Mouse (Mus musculus): Measurements from ENCODE around the gene Olfr147. TPM values are rescaled to one million over a fixed set of nuclear protein-coding genes. Genes with fewer than 3 reads are reported as not detected.
"Not testable (repeated sequence)": the region's sequence is repeated elsewhere in the genome, so short reads cannot be mapped to it uniquely, and the experiment has no call there.

Gene Olfr147
- not detected in 2 replicates for total RNA-seq (2015)
- not detected in 2 replicates for total RNA-seq (2017)

DNA sequence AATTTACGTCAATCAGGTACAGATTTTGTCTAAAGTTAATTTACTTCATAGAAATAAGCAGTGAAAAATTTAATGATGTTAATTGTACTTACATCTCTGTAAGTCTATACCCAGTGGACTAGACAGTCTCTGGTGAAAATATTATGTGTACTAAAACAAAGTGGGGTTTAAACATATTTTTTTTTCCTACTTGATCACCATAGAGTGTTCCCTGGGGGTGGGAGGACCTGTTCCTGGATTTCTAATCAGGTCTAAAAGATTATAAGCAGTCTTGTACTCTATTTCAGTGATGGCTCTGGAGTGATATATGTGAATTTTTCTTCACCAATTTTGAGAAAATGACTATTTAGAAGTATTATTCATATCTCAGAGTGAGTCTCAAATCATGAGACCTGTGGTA is at the start of gene Olfr147:
Olfr147 (plus strand) TSS at position 301 of the 400 bp plus-strand sequence.
- ATAC-seq (ENCODE audit: poor library complexity, severe bottlenecking) = no peak

GRCm38 (mm10) chr9:38366596-38366995 is 34.9 kb upstream of the Olfr147 start, which contains the start of gene Olfr250:
TSS of gene Olfr250 (plus strand) at chr9:38366896.
- no peak for ATAC-seq (ENCODE audit: poor library complexity, severe bottlenecking)

GRCm38 (mm10) chr9:38376786-38377185 is 24.7 kb upstream of the Olfr147 start, which contains the start of gene Olfr251:
TSS of gene Olfr251 (plus strand) at chr9:38377086.
- ATAC-seq (ENCODE audit: poor library complexity, severe bottlenecking) = no peak

- ATAC-seq (ENCODE audit: poor library complexity, severe bottlenecking) = not testable (repeated sequence)
Measured at GRCm38 (mm10) chr9:38407502-38407901, 6.0 kb downstream of the Olfr147 start.

DNA sequence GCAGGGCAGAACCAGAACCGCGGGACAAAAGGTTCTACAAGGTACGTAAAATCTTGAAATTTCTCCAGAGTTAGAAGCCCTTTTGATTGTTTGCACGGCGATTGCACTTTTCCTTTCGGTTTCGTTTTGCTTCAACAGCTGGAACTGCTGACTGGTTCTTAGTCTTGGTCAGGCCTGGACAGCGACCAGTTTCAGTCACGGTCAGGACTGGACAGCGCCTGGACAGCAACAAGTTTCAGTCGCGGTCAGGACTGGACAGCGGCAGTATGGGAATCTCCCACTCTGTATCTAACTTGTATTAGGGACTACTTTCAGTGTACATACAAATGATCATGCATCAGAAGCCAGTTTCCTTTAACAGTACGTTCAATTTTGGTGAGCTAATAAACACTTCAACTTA is 12.0 kb downstream of the Olfr147 start:
- ATAC-seq (ENCODE audit: poor library complexity, severe bottlenecking) = not testable (repeated sequence)

GRCm38 (mm10) chr9:38423801-38424200 is 22.3 kb downstream of the Olfr147 start:
- ATAC-seq (ENCODE audit: poor library complexity, severe bottlenecking) = no peak

GRCm38 (mm10) chr9:38427026-38427425 is 25.5 kb downstream of the Olfr147 start:
- no peak for ATAC-seq (ENCODE audit: poor library complexity, severe bottlenecking)

DNA sequence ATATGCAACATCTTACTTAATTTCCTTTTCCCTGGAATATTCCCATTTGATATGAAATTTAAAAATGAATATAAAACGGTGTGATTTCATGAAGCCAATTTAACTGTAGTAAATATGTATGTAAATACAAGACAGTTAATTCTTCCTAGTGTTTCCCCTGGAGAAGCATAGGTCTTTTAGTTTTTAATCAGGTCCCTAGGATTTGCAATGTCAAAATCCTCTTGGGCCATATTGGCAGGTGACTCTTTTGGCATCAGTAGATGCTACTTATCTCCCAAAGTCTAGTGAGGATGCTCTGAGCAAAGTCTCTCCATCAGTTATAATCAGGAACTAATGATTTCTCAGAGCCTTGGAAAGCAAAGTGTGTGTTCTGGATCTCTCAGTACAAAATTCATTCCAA is 27.7 kb downstream of the Olfr147 start, which contains the start of gene Olfr901:
Olfr901 (plus strand) TSS at position 301 of the 400 bp plus-strand sequence.
- no peak for ATAC-seq (ENCODE audit: poor library complexity, severe bottlenecking)

DNA sequence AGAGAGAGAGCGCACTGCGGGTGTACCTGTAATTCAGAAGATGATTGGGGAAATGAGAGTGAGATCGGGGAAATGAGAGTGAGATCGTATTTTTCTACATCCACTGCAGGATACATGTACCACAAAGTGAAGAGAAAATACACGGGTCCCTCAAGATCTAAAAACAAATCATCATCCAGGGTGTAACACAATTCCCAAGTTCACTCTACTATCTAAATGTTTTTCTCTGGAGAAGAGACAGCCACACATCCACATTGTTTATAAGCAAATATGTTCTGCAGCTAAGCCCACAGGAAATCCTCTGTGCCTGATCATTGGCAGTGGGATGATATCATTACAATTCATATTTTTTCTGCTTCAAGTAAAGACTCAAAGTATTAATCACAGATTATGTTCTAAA is 45.9 kb downstream of the Olfr147 start, which contains the start of gene Olfr902:
Olfr902 (plus strand) TSS at position 301 of the 400 bp plus-strand sequence.
- ATAC-seq (ENCODE audit: poor library complexity, severe bottlenecking) = no peak

Other genes starting within 250 kb of the Olfr147 start
- gene Olfr891, start 220.9 kb upstream of the Olfr147 start, total RNA-seq (2015) = not detected in 2 replicates
- not detected in 2 replicates for gene Olfr891, start 220.9 kb upstream of the Olfr147 start, total RNA-seq (2017)
- gene Olfr893, start 193.3 kb upstream of the Olfr147 start, total RNA-seq (2015) = not detected in 2 replicates
- not detected in 2 replicates for gene Olfr893, start 193.3 kb upstream of the Olfr147 start, total RNA-seq (2017)
- not detected in 2 replicates for gene Olfr894, start 183.6 kb upstream of the Olfr147 start, total RNA-seq (2015)
- gene Olfr894, start 183.6 kb upstream of the Olfr147 start, total RNA-seq (2017) = not detected in 2 replicates
- gene Olfr143, start 148.9 kb upstream of the Olfr147 start, total RNA-seq (2015) = not detected in 2 replicates
- gene Olfr143, start 148.9 kb upstream of the Olfr147 start, total RNA-seq (2017) = not detected in 2 replicates
- gene Olfr895, start 133.8 kb upstream of the Olfr147 start, total RNA-seq (2015) = not detected in 2 replicates
- not detected in 2 replicates for gene Olfr895, start 133.8 kb upstream of the Olfr147 start, total RNA-seq (2017)
- gene Olfr896-ps1, start 110.6 kb upstream of the Olfr147 start, total RNA-seq (2015) = not detected in 2 replicates
- not detected in 2 replicates for gene Olfr896-ps1, start 110.6 kb upstream of the Olfr147 start, total RNA-seq (2017)
- gene Olfr25, start 72.6 kb upstream of the Olfr147 start, total RNA-seq (2015) = not detected in 2 replicates
- not detected in 2 replicates for gene Olfr25, start 72.6 kb upstream of the Olfr147 start, total RNA-seq (2017)
- not detected in 2 replicates for gene Olfr898, start 53.3 kb upstream of the Olfr147 start, total RNA-seq (2015)
- gene Olfr898, start 53.3 kb upstream of the Olfr147 start, total RNA-seq (2017) = not detected in 2 replicates
- gene Olfr250, start 34.8 kb upstream of the Olfr147 start, total RNA-seq (2015) = not detected in 2 replicates
- not detected in 2 replicates for gene Olfr250, start 34.8 kb upstream of the Olfr147 start, total RNA-seq (2017)
- not detected in 2 replicates for gene Olfr251, start 24.6 kb upstream of the Olfr147 start, total RNA-seq (2015)
- not detected in 2 replicates for gene Olfr251, start 24.6 kb upstream of the Olfr147 start, total RNA-seq (2017)
- not detected in 2 replicates for gene Olfr901, start 27.8 kb downstream of the Olfr147 start, total RNA-seq (2015)
- not detected in 2 replicates for gene Olfr901, start 27.8 kb downstream of the Olfr147 start, total RNA-seq (2017)
- not detected in 2 replicates for gene Olfr902, start 46.0 kb downstream of the Olfr147 start, total RNA-seq (2015)
- not detected in 2 replicates for gene Olfr902, start 46.0 kb downstream of the Olfr147 start, total RNA-seq (2017)
- not detected in 2 replicates for gene Olfr904, start 61.4 kb downstream of the Olfr147 start, total RNA-seq (2015)
- not detected in 2 replicates for gene Olfr904, start 61.4 kb downstream of the Olfr147 start, total RNA-seq (2017)
- not detected in 2 replicates for gene Olfr905, start 69.4 kb downstream of the Olfr147 start, total RNA-seq (2015)
- not detected in 2 replicates for gene Olfr905, start 69.4 kb downstream of the Olfr147 start, total RNA-seq (2017)
- gene Olfr906, start 85.4 kb downstream of the Olfr147 start, total RNA-seq (2015) = not detected in 2 replicates
- not detected in 2 replicates for gene Olfr906, start 85.4 kb downstream of the Olfr147 start, total RNA-seq (2017)
- not detected in 2 replicates for gene Olfr907, start 94.1 kb downstream of the Olfr147 start, total RNA-seq (2015)
- gene Olfr907, start 94.1 kb downstream of the Olfr147 start, total RNA-seq (2017) = not detected in 2 replicates
- gene Olfr911-ps1, start 119.9 kb downstream of the Olfr147 start, total RNA-seq (2015) = not detected in 2 replicates
- gene Olfr911-ps1, start 119.9 kb downstream of the Olfr147 start, total RNA-seq (2017) = not detected in 2 replicates
- not detected in 2 replicates for gene Olfr910, start 136.2 kb downstream of the Olfr147 start, total RNA-seq (2015)
- gene Olfr910, start 136.2 kb downstream of the Olfr147 start, total RNA-seq (2017) = not detected in 2 replicates
- gene Olfr912, start 178.5 kb downstream of the Olfr147 start, total RNA-seq (2015) = not detected in 2 replicates
- gene Olfr912, start 178.5 kb downstream of the Olfr147 start, total RNA-seq (2017) = not detected in 2 replicates
- gene Olfr913, start 191.1 kb downstream of the Olfr147 start, total RNA-seq (2015) = not detected in 2 replicates
- gene Olfr913, start 191.1 kb downstream of the Olfr147 start, total RNA-seq (2017) = not detected in 2 replicates
- gene Olfr914, start 203.4 kb downstream of the Olfr147 start, total RNA-seq (2015) = not detected in 2 replicates
- gene Olfr914, start 203.4 kb downstream of the Olfr147 start, total RNA-seq (2017) = not detected in 2 replicates

Measured in megakaryocyte, adult 5-6 weeks (primary cell).